Mouse (Mus musculus) lung, postnatal 0 days (tissue): ENCODE data around the gene Tirap. TPM values are rescaled to one million over a fixed set of nuclear protein-coding genes. Genes with fewer than 3 reads are reported as not detected.

Experiments
- ATAC-seq: fragments of 200-750 bp; cut with Nextera tagmentation; 2 replicates; pipeline ENCODE4 v1.8.0; 2017; ENCODE audit warnings: moderate library complexity
- DNase-seq: peaks from one replicate; pipeline ENCODE4 v3.0.0-alpha.2; 2016; ENCODE audit warnings: low spot score
- H3K27ac ChIP-seq: fragments of 300-500 bp; sonication (generic); 2 replicates; pipeline ENCODE4 v1.5.1; 2014; ENCODE audit warnings: antibody characterized with exemption, mild to moderate bottlenecking, low read length, mixed read lengths
- H3K27me3 ChIP-seq: fragments of 300-500 bp; sonication (generic); replicated peaks from 2 replicates; pipeline ENCODE4 v1.6.1; 2014; ENCODE audit warnings: low read length, mixed read lengths; ENCODE audit not compliant: insufficient read depth
- H3K36me3 ChIP-seq: fragments of 300-500 bp; sonication (generic); 2 replicates; pipeline ENCODE4 v1.6.1; 2014; ENCODE audit warnings: low read length, mixed read lengths; ENCODE audit not compliant: insufficient read depth
- H3K4me1 ChIP-seq: fragments of 300-500 bp; sonication (generic); 2 replicates; pipeline ENCODE4 v1.6.1; 2014; ENCODE audit warnings: antibody characterized with exemption, low read depth, low read length, mixed read lengths; ENCODE audit not compliant: insufficient read depth
- H3K4me2 ChIP-seq: fragments of 300-500 bp; sonication (generic); replicated peaks from 2 replicates; pipeline ENCODE4 v1.6.1; 2014; ENCODE audit warnings: low read depth, mild to moderate bottlenecking, low read length, moderate library complexity, mixed read lengths
- H3K4me3 ChIP-seq: fragments of 300-500 bp; sonication (generic); 2 replicates; pipeline ENCODE4 v1.5.1; 2014; ENCODE audit warnings: low read depth, low read length
- H3K9ac ChIP-seq: fragments of 300-500 bp; sonication (generic); replicated peaks from 2 replicates; pipeline ENCODE4 v1.6.1; 2014; ENCODE audit warnings: low read depth, mild to moderate bottlenecking
- H3K9me3 ChIP-seq: fragments of 300-500 bp; sonication (generic); 2 replicates; pipeline ENCODE4 v1.6.1; 2016; ENCODE audit warnings: low read length, mixed read lengths
- CTCF ChIP-seq: IDR thresholded peaks from 2 replicates; pipeline ENCODE4 v1.5.1; 2016; ENCODE audit warnings: antibody characterized with exemption, mild to moderate bottlenecking
- EP300 ChIP-seq: IDR thresholded peaks from 2 replicates; pipeline ENCODE4 v1.6.1; 2016; ENCODE audit warnings: antibody characterized with exemption, mild to moderate bottlenecking, control low read depth
- WGBS: fragments of 180-500 bp; shearing (Covaris S2); extraction: QIAGEN DNeasy Blood & Tissue Kit; methylation state at CpG from one replicate; pipeline ENCODE4 v1.1.7; 2014; 5-methylcytosine and 5-hydroxymethylcytosine counted together
- polyA plus RNA-seq: library from polyadenylated mRNA; unstranded; fragments of >200 nt; fragmentation: Nextera tagmentation; extraction: Ambion mirVana; gene quantifications from 2 replicates; pipeline ENCODE4 v1.2.1, GENCODE M21; 2015

Tirap gene
- polyA plus RNA-seq, 1 experiment from 2014 or later = 11.5 TPM

GRCm38 (mm10) chr9:35142221-35142620 lies 57.9 kb downstream of the Tirap start:
- no peak overlapping the region for H3K27ac ChIP-seq
- no peak overlapping the region for H3K4me3 ChIP-seq
- no peak for TF ChIP-seq CTCF
- 40% methylated on average over 2 of the region's 2 CpGs for WGBS
- no peaks in the 10 kb centered on the region for H3K4me1 ChIP-seq
- no peaks in the 10 kb centered on the region for H3K36me3 ChIP-seq
- H3K27me3 ChIP-seq = no peaks in the 10 kb centered on the region
- H3K9ac ChIP-seq = no peak overlapping the region
- no peak overlapping the region for H3K4me2 ChIP-seq
- ATAC-seq = no peak
- H3K9me3 ChIP-seq = no peaks in the 10 kb centered on the region
- DNase-seq = no peak

DNA sequence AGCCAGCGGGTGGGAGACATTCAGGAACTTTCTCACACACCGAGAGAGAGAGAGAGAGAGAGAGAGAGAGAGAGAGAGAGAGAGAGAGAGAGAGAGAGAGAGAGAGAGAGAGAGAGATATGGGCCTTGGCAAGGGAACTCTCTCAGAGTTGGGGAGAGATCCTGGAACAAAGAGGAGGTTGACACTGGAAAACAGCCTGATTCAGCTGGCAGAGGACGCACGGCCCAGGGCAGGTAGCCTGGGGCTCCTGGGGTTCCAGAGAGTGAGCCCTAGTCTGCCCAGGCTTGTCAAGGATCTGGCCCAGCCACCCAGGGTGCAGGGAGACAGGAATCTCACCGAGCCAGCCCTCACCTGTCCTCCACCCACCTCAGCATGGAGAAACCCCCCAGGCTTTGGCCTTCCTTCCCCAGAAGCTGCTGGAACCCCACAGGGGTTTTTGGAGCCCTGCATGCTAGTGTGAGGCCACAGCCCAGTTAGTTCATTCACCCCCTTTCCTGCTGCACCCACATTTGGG lies 60.8 kb downstream of the Tirap start:
- no peak overlapping the region for H3K27ac ChIP-seq
- ATAC-seq (no peak), DNase-seq (no peak)
- H3K9ac ChIP-seq = no peak overlapping the region
- H3K27me3 ChIP-seq = no peaks in the 10 kb centered on the region
- H3K4me1 ChIP-seq = no peaks in the 10 kb centered on the region; the same call in 1 of the 2 replicates
- no peaks in the 10 kb centered on the region for H3K36me3 ChIP-seq
- TF ChIP-seq CTCF (no peak), EP300 (no peak)
- 83% methylated on average over 5 of the region's 5 CpGs for WGBS
- no peak overlapping the region for H3K4me2 ChIP-seq
- H3K9me3 ChIP-seq = no peaks in the 10 kb centered on the region
- no peak overlapping the region for H3K4me3 ChIP-seq

GRCm38 (mm10) chr9:35138029-35138428 lies 62.1 kb downstream of the Tirap start:
- H3K4me2 ChIP-seq = no peak overlapping the region
- H3K27me3 ChIP-seq = no peaks in the 10 kb centered on the region
- no peak overlapping the region for H3K27ac ChIP-seq
- TF ChIP-seq CTCF = no peak
- TF ChIP-seq EP300 = no peak
- H3K9me3 ChIP-seq = no peaks in the 10 kb centered on the region
- ATAC-seq = no peak
- H3K9ac ChIP-seq = no peak overlapping the region
- WGBS = 75% methylated on average over 7 of the region's 7 CpGs
- no peaks in the 10 kb centered on the region for H3K36me3 ChIP-seq
- no peak overlapping the region for H3K4me3 ChIP-seq
- H3K4me1 ChIP-seq = no peaks in the 10 kb centered on the region; the same call in 1 of the 2 replicates
- DNase-seq = no peak

GRCm38 (mm10) chr9:35135575-35135974 lies 64.5 kb downstream of the Tirap start:
- no peak overlapping the region for H3K9ac ChIP-seq
- H3K36me3 ChIP-seq = no peaks in the 10 kb centered on the region
- DNase-seq (peak; percentile 43), ATAC-seq (peak; percentile 59)
- no peak overlapping the region for H3K27ac ChIP-seq
- WGBS = 49% methylated on average over 6 of the region's 6 CpGs
- no peak overlapping the region for H3K4me2 ChIP-seq
- H3K4me1 ChIP-seq = no peaks in the 10 kb centered on the region; the same call in 1 of the 2 replicates
- H3K4me3 ChIP-seq = no peak overlapping the region
- TF ChIP-seq EP300 (no peak), CTCF (peak; percentile 41)
- H3K27me3 ChIP-seq = no peaks in the 10 kb centered on the region
- H3K9me3 ChIP-seq = no peaks in the 10 kb centered on the region

Other genes with a start within 250 kb of the Tirap start
- gene St3gal4, start 81.0 kb downstream of the Tirap start, polyA plus RNA-seq = 50.0 and 55.7 TPM in 2 replicates
- gene Dcps, start 24.2 kb downstream of the Tirap start, polyA plus RNA-seq = 39.4 and 44.4 TPM in 2 replicates
- gene Srpr, start 116 bp downstream of the Tirap start, polyA plus RNA-seq = 125 and 130 TPM in 2 replicates
- gene Foxred1, start 10.8 kb upstream of the Tirap start, polyA plus RNA-seq = 22.5 and 23.2 TPM in 2 replicates
- gene Fam118b, start 67.5 kb upstream of the Tirap start, polyA plus RNA-seq = 25.8 and 27.5 TPM in 2 replicates
- 14.6 and 16.1 TPM in 2 replicates for gene Rpusd4, start 67.6 kb upstream of the Tirap start, polyA plus RNA-seq
- 1.2 and 1.3 TPM in 2 replicates for gene Cdon, start 220.8 kb upstream of the Tirap start, polyA plus RNA-seq